Mouse (Mus musculus): Measurements from ENCODE around the gene Lama5. TPM values are rescaled to one million over a fixed set of nuclear protein-coding genes. Genes with fewer than 3 reads are reported as not detected.

The Lama5 gene
- polyA plus RNA-seq, 1 experiment from 2014 or later: 4.3 TPM

DNA sequence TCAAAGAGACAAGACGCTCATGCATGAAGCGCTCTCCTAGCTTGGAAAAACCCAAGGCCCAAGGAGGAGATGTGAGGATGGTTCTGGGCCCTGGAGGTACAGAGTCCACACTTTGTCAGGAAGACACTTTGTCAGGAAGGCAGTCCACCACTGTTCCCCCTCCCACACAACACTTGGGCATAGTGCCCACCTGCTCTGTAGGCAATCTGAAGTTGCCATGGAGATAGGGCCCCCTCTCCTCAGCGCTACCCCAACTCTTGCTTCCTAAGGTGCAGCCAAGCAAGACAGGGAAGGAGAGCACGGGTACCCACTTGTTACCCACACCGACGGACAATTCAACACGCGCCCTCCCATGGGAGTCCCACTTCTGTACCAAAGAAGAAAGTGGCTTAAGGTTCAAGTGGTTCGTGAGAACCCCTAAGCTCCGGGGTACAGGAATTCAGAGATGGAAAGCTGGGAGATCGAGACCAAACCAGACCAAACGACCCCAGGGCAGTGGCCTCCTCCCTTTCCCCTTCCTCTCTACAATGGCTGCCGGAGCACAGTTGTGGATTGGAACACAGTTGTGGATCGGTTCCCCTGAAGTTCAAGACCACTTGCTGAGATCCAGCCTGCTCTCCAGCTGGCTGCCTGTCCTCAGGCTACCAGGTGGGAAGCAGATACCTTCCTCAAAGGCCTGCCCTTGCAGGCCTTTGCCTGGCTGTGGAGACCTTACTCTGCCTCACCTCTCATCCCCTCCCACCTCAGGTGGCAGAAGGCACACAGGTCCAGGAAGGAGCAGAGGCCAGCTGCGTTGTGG lies 6.3 kb downstream of the Lama5 start:
- H3K9ac ChIP-seq: no peak overlapping the region
- H3K27ac ChIP-seq: no peak overlapping the region
- H3K9me3 ChIP-seq (replicated peaks): no peaks in the 10 kb centered on the region
- peaks cover 30% of the 10 kb centered on the region for H3K4me1 ChIP-seq
- no peak overlapping the region for H3K4me3 ChIP-seq
- ATAC-seq: no peak
- no peaks in the 10 kb centered on the region for H3K36me3 ChIP-seq
- no peak overlapping the region for H3K4me2 ChIP-seq
- 72% methylated on average over 15 of the region's 15 CpGs for WGBS (ENCODE audit: insufficient replicate concordance)
- peaks cover 31% of the 10 kb centered on the region for H3K27me3 ChIP-seq (replicated peaks)

DNA sequence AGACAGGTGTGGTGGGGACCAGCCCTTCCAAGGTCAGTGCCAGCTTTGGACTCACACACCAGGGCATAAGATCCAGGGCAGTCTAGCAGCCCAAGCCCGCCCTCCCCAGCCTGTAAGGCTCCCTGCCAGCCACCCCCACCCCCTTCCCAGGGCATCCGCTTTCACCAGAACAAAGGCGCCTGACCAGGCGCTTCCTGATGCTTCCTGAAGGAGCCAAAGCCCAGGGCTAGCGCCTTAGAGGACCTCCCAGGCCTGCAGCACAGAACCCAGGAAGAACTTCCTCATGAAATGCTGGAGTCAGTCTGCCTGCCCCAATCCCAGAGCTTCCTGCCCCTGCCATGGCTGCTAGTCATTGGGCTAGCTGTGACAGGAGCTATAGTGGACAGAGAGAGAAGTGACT lies 7.0 kb downstream of the Lama5 start:
- 55% methylated on average over 5 of the region's 5 CpGs for WGBS (ENCODE audit: insufficient replicate concordance)
- Histone ChIP-seq H3K9ac (no peak overlapping the region), H3K4me3 (no peak overlapping the region), H3K36me3 (no peaks in the 10 kb centered on the region), H3K27ac (no peak overlapping the region), H3K4me1 (peaks cover 34% of the 10 kb centered on the region), H3K27me3 (replicated peaks) (peaks cover 24% of the 10 kb centered on the region), H3K4me2 (no peak overlapping the region), H3K9me3 (replicated peaks) (no peaks in the 10 kb centered on the region)
- ATAC-seq: no peak

DNA sequence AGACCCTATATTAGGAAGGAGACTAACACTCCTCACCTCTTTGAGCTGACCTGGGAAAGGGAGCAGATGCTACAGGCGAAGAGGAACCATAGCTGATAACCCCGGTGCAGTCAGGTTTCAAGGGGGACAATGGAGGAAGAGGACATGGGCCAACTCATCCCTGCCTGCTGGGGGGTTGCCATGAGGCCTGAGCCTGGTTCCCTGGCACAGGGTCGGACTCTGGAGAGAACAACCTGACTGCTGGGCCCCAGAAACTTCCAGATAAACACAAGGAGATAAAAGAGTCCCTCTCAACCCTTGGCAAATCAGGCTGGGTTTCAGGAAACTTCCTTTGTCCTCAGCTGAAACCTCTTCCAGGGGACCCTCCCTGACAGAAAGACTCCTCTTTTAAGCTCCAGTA lies 7.4 kb downstream of the Lama5 start:
- Histone ChIP-seq H3K27me3 (replicated peaks) (peaks cover 19% of the 10 kb centered on the region), H3K4me3 (no peak overlapping the region), H3K27ac (no peak overlapping the region), H3K9ac (no peak overlapping the region), H3K36me3 (no peaks in the 10 kb centered on the region), H3K9me3 (replicated peaks) (no peaks in the 10 kb centered on the region), H3K4me1 (peaks cover 34% of the 10 kb centered on the region), H3K4me2 (no peak overlapping the region)
- ATAC-seq: no peak
- 32% methylated on average over 3 of the region's 3 CpGs for WGBS (ENCODE audit: insufficient replicate concordance)

DNA sequence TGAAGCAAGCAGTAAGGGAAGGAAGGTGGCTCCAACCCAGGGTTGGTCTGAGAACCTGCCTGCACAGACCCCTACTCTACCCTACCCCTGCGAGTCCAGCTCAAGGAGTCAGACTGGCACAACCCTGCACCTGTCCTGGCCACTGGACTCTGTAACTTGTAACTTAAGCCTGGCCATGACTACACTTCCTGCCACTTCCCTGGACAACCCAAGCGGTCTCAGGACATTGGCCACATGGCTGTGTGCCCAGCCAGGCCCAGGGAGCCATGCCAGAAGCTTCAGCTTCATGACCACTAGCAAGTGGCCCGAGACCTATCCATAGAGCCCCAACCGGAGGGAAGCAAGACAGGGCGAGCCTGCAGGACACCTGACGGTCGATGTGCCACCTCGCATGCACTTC lies 8.1 kb downstream of the Lama5 start:
- ATAC-seq: no peak
- Histone ChIP-seq H3K9ac (no peak overlapping the region), H3K4me3 (no peak overlapping the region), H3K27ac (no peak overlapping the region), H3K4me1 (peaks cover 28% of the 10 kb centered on the region), H3K27me3 (replicated peaks) (peaks cover 13% of the 10 kb centered on the region), H3K9me3 (replicated peaks) (no peaks in the 10 kb centered on the region), H3K36me3 (no peaks in the 10 kb centered on the region), H3K4me2 (no peak overlapping the region)
- WGBS (ENCODE audit: insufficient replicate concordance): 69% methylated on average over 8 of the region's 8 CpGs

DNA sequence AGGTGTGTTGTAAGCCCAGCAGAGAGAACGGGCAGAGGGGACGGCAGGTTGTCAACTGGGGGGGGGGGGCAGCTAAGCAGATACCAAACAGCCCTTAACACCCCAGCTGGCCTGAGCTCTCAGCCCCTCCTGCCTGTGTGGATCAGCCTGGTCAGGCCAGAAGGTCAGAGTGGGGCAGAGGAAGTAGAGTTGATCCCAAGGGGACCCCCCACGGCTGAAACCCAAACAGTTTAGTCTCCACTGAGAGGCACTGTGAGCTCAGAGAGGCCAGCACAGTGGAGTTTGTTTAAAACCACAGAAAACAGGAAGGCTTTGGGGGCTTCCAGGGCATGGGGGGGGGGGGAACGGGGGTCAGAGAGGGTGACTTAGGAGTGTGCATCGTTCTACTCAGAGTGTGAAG lies 8.7 kb downstream of the Lama5 start:
- ATAC-seq: no peak

DNA sequence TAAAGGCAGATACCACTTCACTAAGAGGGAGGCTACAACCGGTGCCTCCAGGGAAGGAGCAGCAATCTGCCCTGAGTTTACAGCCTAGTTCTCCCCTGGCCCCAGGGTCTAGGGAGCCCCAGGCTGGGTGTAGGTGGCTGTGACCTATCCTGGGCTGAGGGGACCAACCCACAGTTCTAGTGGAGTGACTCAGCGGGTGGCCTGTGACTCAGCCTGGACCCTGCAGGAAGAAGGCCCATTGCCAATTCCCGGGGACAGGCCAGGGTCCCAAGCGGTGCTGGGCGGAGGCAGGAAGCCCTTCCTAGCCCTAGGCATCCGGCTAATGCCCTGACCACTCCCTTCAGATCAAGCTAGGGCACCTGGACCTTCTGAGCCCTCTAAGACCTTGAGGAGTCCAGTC lies 9.7 kb downstream of the Lama5 start:
- Histone ChIP-seq H3K9me3 (replicated peaks) (no peaks in the 10 kb centered on the region), H3K27me3 (replicated peaks) (peaks cover 5% of the 10 kb centered on the region; the same call in 1 of the 2 replicates), H3K4me1 (peaks cover 21% of the 10 kb centered on the region), H3K4me3 (no peak overlapping the region), H3K27ac (no peak overlapping the region), H3K4me2 (no peak overlapping the region), H3K9ac (no peak overlapping the region), H3K36me3 (no peaks in the 10 kb centered on the region)
- 51% methylated on average over 6 of the region's 6 CpGs for WGBS (ENCODE audit: insufficient replicate concordance)
- ATAC-seq: peak; percentile 42; the same call in 1 of the 2 replicates

More for the DNA sequence above, 8.7 kb downstream of the Lama5 start:
- no peaks in the 10 kb centered on the region for H3K9me3 ChIP-seq (replicated peaks)
- 26% methylated on average over 5 of the region's 5 CpGs for WGBS (ENCODE audit: insufficient replicate concordance)
- no peak overlapping the region for H3K4me2 ChIP-seq
- no peak overlapping the region for H3K27ac ChIP-seq
- H3K4me1 ChIP-seq: peaks cover 22% of the 10 kb centered on the region
- no peaks in the 10 kb centered on the region for H3K36me3 ChIP-seq
- no peak overlapping the region for H3K9ac ChIP-seq
- peaks cover 6% of the 10 kb centered on the region; the same call in 1 of the 2 replicates for H3K27me3 ChIP-seq (replicated peaks)
- no peak overlapping the region for H3K4me3 ChIP-seq

DNA sequence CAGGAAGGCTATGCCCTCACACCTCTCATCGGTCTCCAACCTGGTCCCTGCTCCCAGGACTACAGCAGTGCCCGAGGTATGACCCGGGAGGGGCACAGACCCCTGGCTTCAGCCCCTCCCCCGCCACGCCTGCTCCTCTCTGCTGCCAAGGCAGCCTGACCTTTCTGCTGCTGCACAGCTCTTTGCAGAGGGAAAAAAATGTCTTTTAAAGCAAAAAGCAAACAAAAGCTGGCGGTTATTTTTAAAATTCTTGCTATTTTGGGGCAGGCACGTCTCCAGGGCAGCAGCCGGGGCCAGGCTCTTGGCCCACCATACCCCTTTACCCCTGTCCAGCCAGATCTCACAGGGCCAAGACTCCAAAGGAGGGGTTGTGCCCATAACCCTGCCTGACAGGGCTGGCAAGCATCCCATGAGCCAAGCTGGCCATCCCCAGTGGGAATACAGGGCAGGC lies 10.6 kb downstream of the Lama5 start:
- WGBS (ENCODE audit: insufficient replicate concordance): 53% methylated on average over 8 of the region's 8 CpGs
- ATAC-seq: no peak
- H3K4me2 ChIP-seq: no peak overlapping the region
- no peaks in the 10 kb centered on the region for H3K9me3 ChIP-seq (replicated peaks)
- peaks cover 3% of the 10 kb centered on the region; the same call in 1 of the 2 replicates for H3K27me3 ChIP-seq (replicated peaks)
- H3K4me1 ChIP-seq: peaks cover 21% of the 10 kb centered on the region
- no peaks in the 10 kb centered on the region for H3K36me3 ChIP-seq
- H3K4me3 ChIP-seq: no peak overlapping the region
- no peak overlapping the region for H3K9ac ChIP-seq
- no peak overlapping the region for H3K27ac ChIP-seq

DNA sequence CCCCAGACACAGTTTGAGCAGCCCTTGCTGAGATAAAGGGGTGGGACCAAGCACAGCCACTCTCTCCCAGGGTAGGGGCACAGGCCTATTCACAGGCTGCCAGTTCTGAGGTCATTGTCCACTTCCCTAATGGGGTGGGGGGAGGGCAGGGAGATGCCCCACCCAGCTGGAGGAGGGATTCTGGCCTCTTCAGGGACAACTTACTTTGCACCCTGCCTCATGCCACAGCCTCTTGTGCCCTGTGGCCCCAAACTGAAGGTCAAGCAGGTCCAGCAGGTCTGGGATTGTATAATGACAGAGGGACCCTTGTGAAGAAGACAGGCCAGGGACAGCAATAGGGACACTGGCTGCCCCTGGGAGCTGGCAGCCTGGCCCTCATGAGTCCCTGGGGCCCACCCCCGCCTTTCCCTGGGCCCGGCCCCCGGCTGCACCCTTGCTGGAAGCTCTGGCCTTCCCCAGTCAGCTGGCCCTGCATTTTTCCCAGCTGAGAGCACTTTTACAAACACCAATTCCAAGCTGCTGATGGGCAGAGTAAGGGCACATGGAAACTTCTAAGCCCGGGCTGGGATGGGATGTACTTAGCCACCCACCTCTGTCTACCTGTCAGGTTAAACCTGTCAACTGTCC lies 11.2 kb downstream of the Lama5 start:
- H3K9me3 ChIP-seq (replicated peaks): no peaks in the 10 kb centered on the region
- H3K9ac ChIP-seq: no peak overlapping the region
- peaks cover 21% of the 10 kb centered on the region for H3K4me1 ChIP-seq
- ATAC-seq: peak; percentile 40; the same call in 1 of the 2 replicates
- H3K27me3 ChIP-seq (replicated peaks): peaks cover under 1% of the 10 kb centered on the region; the same call in 1 of the 2 replicates
- 68% methylated on average over 4 of the region's 4 CpGs for WGBS (ENCODE audit: insufficient replicate concordance)
- no peaks in the 10 kb centered on the region for H3K36me3 ChIP-seq
- H3K4me2 ChIP-seq: no peak overlapping the region
- H3K27ac ChIP-seq: no peak overlapping the region
- no peak overlapping the region for H3K4me3 ChIP-seq

DNA sequence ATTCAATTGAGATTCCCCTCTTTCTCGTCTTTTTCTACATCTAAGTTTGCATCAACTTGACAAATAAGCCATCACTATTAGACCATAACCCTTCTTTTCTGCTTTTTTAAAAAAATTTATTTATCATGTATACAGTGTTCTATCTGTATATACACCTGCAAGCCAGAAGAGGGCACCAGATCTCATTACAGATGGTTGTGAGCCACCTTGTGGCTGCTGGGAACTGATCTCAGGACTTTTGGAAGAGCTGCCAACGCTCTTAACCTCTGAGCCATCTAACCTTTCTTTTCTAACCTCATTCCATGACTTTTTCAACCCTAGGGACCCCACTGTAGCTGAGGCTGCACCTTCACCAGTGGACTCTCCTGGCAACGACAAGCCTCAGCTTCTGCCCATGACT lies 13.4 kb downstream of the Lama5 start:
- Histone ChIP-seq H3K27ac (no peak overlapping the region), H3K4me1 (peaks cover 20% of the 10 kb centered on the region), H3K4me3 (no peak overlapping the region), H3K27me3 (replicated peaks) (no peaks in the 10 kb centered on the region), H3K9ac (no peak overlapping the region), H3K9me3 (replicated peaks) (no peaks in the 10 kb centered on the region), H3K36me3 (no peaks in the 10 kb centered on the region), H3K4me2 (no peak overlapping the region)
- ATAC-seq: no peak
- 78% methylated on average over 3 of the region's 3 CpGs for WGBS (ENCODE audit: insufficient replicate concordance)

DNA sequence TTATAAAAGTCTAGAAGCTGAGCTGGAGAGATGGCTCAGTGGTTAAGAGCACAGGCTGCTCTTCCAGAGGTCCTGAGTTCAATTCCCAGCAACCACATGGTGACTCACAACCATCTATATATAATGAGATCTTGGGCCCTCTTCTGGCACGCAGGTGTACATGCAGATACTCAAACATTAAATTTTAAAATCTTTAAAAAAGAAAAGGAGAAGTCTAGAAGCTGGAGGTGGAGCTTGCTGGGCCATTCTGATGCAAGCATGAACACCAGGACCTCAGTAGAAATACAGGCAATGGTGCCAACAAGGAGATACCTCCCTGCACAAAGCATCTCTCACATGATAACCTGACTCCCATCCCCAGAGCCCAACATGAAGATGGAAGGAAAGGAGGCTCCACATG lies 16.7 kb downstream of the Lama5 start:
- no peak overlapping the region for H3K27ac ChIP-seq
- H3K4me1 ChIP-seq: no peaks in the 10 kb centered on the region
- ATAC-seq: no peak
- H3K4me2 ChIP-seq: no peak overlapping the region
- no peak overlapping the region for H3K4me3 ChIP-seq
- H3K36me3 ChIP-seq: 0 out of 2 replicates have a peak, but pooled peaks cover 2% of the 10 kb centered on the region
- H3K27me3 ChIP-seq (replicated peaks): no peaks in the 10 kb centered on the region
- no peak overlapping the region for H3K9ac ChIP-seq
- WGBS (ENCODE audit: insufficient replicate concordance): 68% methylated on average over 1 of the region's 1 CpGs
- no peaks in the 10 kb centered on the region for H3K9me3 ChIP-seq (replicated peaks)

DNA sequence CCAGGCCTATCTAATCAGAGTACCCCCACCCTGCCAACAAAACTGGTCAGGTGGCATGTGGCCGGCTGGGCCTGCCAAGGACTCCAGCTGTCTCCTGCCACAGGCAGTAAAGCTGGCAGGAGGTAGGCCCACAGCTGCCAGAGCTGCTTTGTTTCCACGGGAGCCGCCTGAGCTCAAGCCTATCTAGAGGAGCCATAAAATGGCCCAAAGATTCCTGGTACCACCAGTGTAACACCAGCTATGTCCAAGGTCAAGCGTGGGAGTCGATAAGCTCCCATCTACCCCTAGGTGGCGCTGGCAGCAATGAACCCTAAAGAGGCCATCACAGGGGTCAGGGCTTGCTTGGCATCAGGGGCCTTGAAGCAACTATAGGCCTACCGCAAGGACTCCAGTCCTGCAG lies 17.8 kb downstream of the Lama5 start:
- no peak; the same call in none of the 2 replicates for ATAC-seq
- 57% methylated on average over 7 of the region's 7 CpGs for WGBS (ENCODE audit: insufficient replicate concordance)

DNA sequence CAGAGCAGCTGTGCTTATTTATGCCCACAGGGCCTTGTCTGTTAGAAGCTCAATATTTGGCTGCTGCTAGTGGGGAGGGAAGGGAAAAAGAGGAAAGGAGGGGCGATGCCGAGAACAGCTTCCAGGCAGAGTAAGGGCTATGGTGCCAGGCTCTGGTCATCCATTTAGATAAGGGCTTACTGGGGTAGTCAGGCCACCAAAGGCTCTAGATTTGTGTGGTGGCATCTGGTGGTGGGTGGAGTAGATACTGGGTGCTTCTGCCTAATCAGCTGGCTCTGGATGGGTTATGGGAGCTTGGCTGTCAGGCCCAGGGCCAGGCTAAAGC lies 19.7 kb downstream of the Lama5 start:
- Histone ChIP-seq H3K4me1 (no peaks in the 10 kb centered on the region), H3K27me3 (replicated peaks) (no peaks in the 10 kb centered on the region), H3K4me2 (no peak overlapping the region), H3K4me3 (no peak overlapping the region), H3K9ac (no peak overlapping the region), H3K9me3 (replicated peaks) (no peaks in the 10 kb centered on the region), H3K36me3 (0 out of 2 replicates have a peak, but pooled peaks cover 2% of the 10 kb centered on the region), H3K27ac (no peak overlapping the region)
- 60% methylated on average over 2 of the region's 2 CpGs for WGBS (ENCODE audit: insufficient replicate concordance)
- no peak for ATAC-seq

More for the DNA sequence above, 17.8 kb downstream of the Lama5 start:
- Histone ChIP-seq H3K9ac (no peak overlapping the region), H3K4me3 (no peak overlapping the region), H3K36me3 (0 out of 2 replicates have a peak, but pooled peaks cover 2% of the 10 kb centered on the region), H3K27me3 (replicated peaks) (no peaks in the 10 kb centered on the region), H3K9me3 (replicated peaks) (no peaks in the 10 kb centered on the region), H3K27ac (no peak overlapping the region), H3K4me2 (no peak overlapping the region), H3K4me1 (no peaks in the 10 kb centered on the region)

All from liver, embryonic 12.5 days (tissue).